Mouse (Mus musculus): ENCODE results near the gene Il20rb. TPM values are rescaled to one million over a fixed set of nuclear protein-coding genes. Genes with fewer than 3 reads are reported as not detected.
A peak's percentile ranks its signal among the peaks of the same experiment; 100 is the strongest.

Gene Il20rb
- total and polyA plus RNA-seq, 2 experiments from 2014 or later, result 1.4 to 1.7 TPM

- H3K9ac ChIP-seq (replicated peaks; ENCODE audit: low read depth, low read length), result no peak overlapping the region
- TF ChIP-seq CTCF (IDR thresholded peaks at IDR 0.05; ENCODE audit: low read depth), result no peak
- no peak for TF ChIP-seq EP300 (IDR thresholded peaks at IDR 0.05; ENCODE audit: low read depth)
- H3K27me3 ChIP-seq (ENCODE audit: control insufficient read depth, insufficient read depth, low read length), result no peaks in the 10 kb centered on the region
- H3K4me1 ChIP-seq (ENCODE audit: control insufficient read depth, insufficient read depth), result no peaks in the 10 kb centered on the region
- H3K9me3 ChIP-seq (replicated peaks; ENCODE audit: control insufficient read depth, low read length), result no peaks in the 10 kb centered on the region
- 72% methylated on average over 5 of the region's 5 CpGs for WGBS
- no peaks in the 10 kb centered on the region for H3K36me3 ChIP-seq (replicated peaks; ENCODE audit: control insufficient read depth, insufficient read depth, low read length)
- H3K4me3 ChIP-seq (ENCODE audit: low read depth, low read length), result no peak overlapping the region
- no peak for DNase-seq (ENCODE audit: low spot score)
- no peak overlapping the region for H3K4me2 ChIP-seq (ENCODE audit: low read depth, low read length)
- H3K27ac ChIP-seq (ENCODE audit: low read depth), result no peak overlapping the region
- ATAC-seq (ENCODE audit: insufficient read depth, low read depth), result no peak
Observed at GRCm38 (mm10) chr9:100483318-100483717, 3.3 kb downstream of the Il20rb start.

GRCm38 (mm10) chr9:100481626-100482025 lies 5.0 kb downstream of the Il20rb start:
- ATAC-seq (ENCODE audit: insufficient read depth, low read depth) (no peak), DNase-seq (ENCODE audit: low spot score) (no peak)
- WGBS, result 60% methylated on average over 6 of the region's 6 CpGs
- no peak overlapping the region for H3K9ac ChIP-seq (replicated peaks; ENCODE audit: low read depth, low read length)
- no peak overlapping the region for H3K4me2 ChIP-seq (ENCODE audit: low read depth, low read length)
- no peaks in the 10 kb centered on the region for H3K4me1 ChIP-seq (ENCODE audit: control insufficient read depth, insufficient read depth)
- no peaks in the 10 kb centered on the region for H3K36me3 ChIP-seq (replicated peaks; ENCODE audit: control insufficient read depth, insufficient read depth, low read length)
- H3K4me3 ChIP-seq (ENCODE audit: low read depth, low read length), result no peak overlapping the region
- H3K27ac ChIP-seq (ENCODE audit: low read depth), result no peak overlapping the region
- peaks cover 5% of the 10 kb centered on the region for H3K9me3 ChIP-seq (replicated peaks; ENCODE audit: control insufficient read depth, low read length)
- TF ChIP-seq EP300 (IDR thresholded peaks at IDR 0.05; ENCODE audit: low read depth) (no peak), CTCF (IDR thresholded peaks at IDR 0.05; ENCODE audit: low read depth) (no peak)
- no peaks in the 10 kb centered on the region for H3K27me3 ChIP-seq (ENCODE audit: control insufficient read depth, insufficient read depth, low read length)

- no peaks in the 10 kb centered on the region for H3K4me1 ChIP-seq (ENCODE audit: control insufficient read depth, insufficient read depth)
- H3K36me3 ChIP-seq (replicated peaks; ENCODE audit: control insufficient read depth, insufficient read depth, low read length), result no peaks in the 10 kb centered on the region
- H3K27ac ChIP-seq (ENCODE audit: low read depth), result no peak overlapping the region
- H3K9ac ChIP-seq (replicated peaks; ENCODE audit: low read depth, low read length), result no peak overlapping the region
- no peaks in the 10 kb centered on the region for H3K27me3 ChIP-seq (ENCODE audit: control insufficient read depth, insufficient read depth, low read length)
- TF ChIP-seq CTCF (IDR thresholded peaks at IDR 0.05; ENCODE audit: low read depth) (no peak), EP300 (IDR thresholded peaks at IDR 0.05; ENCODE audit: low read depth) (no peak)
- no peak overlapping the region for H3K4me2 ChIP-seq (ENCODE audit: low read depth, low read length)
- DNase-seq (ENCODE audit: low spot score) (no peak), ATAC-seq (ENCODE audit: insufficient read depth, low read depth) (no peak)
- H3K4me3 ChIP-seq (ENCODE audit: low read depth, low read length), result no peak overlapping the region
- WGBS, result 86% methylated on average over 1 of the region's 1 CpGs
- H3K9me3 ChIP-seq (replicated peaks; ENCODE audit: control insufficient read depth, low read length), result peaks cover 8% of the 10 kb centered on the region
Observed at GRCm38 (mm10) chr9:100474056-100474455, 12.5 kb downstream of the Il20rb start.

GRCm38 (mm10) chr9:100473361-100473760 lies 13.2 kb downstream of the Il20rb start:
- Histone ChIP-seq H3K4me1 (ENCODE audit: control insufficient read depth, insufficient read depth) (no peaks in the 10 kb centered on the region), H3K36me3 (replicated peaks; ENCODE audit: control insufficient read depth, insufficient read depth, low read length) (no peaks in the 10 kb centered on the region), H3K4me3 (ENCODE audit: low read depth, low read length) (no peak overlapping the region), H3K9me3 (replicated peaks; ENCODE audit: control insufficient read depth, low read length) (peaks cover 8% of the 10 kb centered on the region), H3K27ac (ENCODE audit: low read depth) (no peak overlapping the region), H3K9ac (replicated peaks; ENCODE audit: low read depth, low read length) (no peak overlapping the region), H3K4me2 (ENCODE audit: low read depth, low read length) (no peak overlapping the region), H3K27me3 (ENCODE audit: control insufficient read depth, insufficient read depth, low read length) (no peaks in the 10 kb centered on the region)
- ATAC-seq (ENCODE audit: insufficient read depth, low read depth) (no peak), DNase-seq (ENCODE audit: low spot score) (no peak)
- WGBS, result 75% methylated on average over 6 of the region's 6 CpGs
- TF ChIP-seq CTCF (IDR thresholded peaks at IDR 0.05; ENCODE audit: low read depth) (no peak), EP300 (IDR thresholded peaks at IDR 0.05; ENCODE audit: low read depth) (no peak)

- peaks cover 8% of the 10 kb centered on the region for H3K9me3 ChIP-seq (replicated peaks; ENCODE audit: control insufficient read depth, low read length)
- ATAC-seq (ENCODE audit: insufficient read depth, low read depth) (no peak), DNase-seq (ENCODE audit: low spot score) (no peak)
- H3K27ac ChIP-seq (ENCODE audit: low read depth), result no peak overlapping the region
- H3K36me3 ChIP-seq (replicated peaks; ENCODE audit: control insufficient read depth, insufficient read depth, low read length), result no peaks in the 10 kb centered on the region
- no peak overlapping the region for H3K4me3 ChIP-seq (ENCODE audit: low read depth, low read length)
- H3K9ac ChIP-seq (replicated peaks; ENCODE audit: low read depth, low read length), result no peak overlapping the region
- no peaks in the 10 kb centered on the region for H3K27me3 ChIP-seq (ENCODE audit: control insufficient read depth, insufficient read depth, low read length)
- TF ChIP-seq EP300 (IDR thresholded peaks at IDR 0.05; ENCODE audit: low read depth) (no peak), CTCF (IDR thresholded peaks at IDR 0.05; ENCODE audit: low read depth) (no peak)
- 90% methylated on average over 8 of the region's 8 CpGs for WGBS
- H3K4me1 ChIP-seq (ENCODE audit: control insufficient read depth, insufficient read depth), result no peaks in the 10 kb centered on the region
- H3K4me2 ChIP-seq (ENCODE audit: low read depth, low read length), result no peak overlapping the region
Observed at GRCm38 (mm10) chr9:100472931-100473330, 13.7 kb downstream of the Il20rb start.

GRCm38 (mm10) chr9:100471605-100471953 lies 15.0 kb downstream of the Il20rb start:
- Histone ChIP-seq H3K27me3 (ENCODE audit: control insufficient read depth, insufficient read depth, low read length) (no peaks in the 10 kb centered on the region), H3K9ac (replicated peaks; ENCODE audit: low read depth, low read length) (no peak overlapping the region), H3K4me1 (ENCODE audit: control insufficient read depth, insufficient read depth) (peaks cover 10% of the 10 kb centered on the region), H3K36me3 (replicated peaks; ENCODE audit: control insufficient read depth, insufficient read depth, low read length) (no peaks in the 10 kb centered on the region), H3K27ac (ENCODE audit: low read depth) (0 out of 2 replicates have a peak overlapping the region, but pooled peaks have one; percentile 4), H3K4me3 (ENCODE audit: low read depth, low read length) (no peak overlapping the region), H3K9me3 (replicated peaks; ENCODE audit: control insufficient read depth, low read length) (peaks cover 3% of the 10 kb centered on the region), H3K4me2 (ENCODE audit: low read depth, low read length) (no peak overlapping the region)
- 50% methylated on average over 4 of the region's 4 CpGs for WGBS
- DNase-seq (ENCODE audit: low spot score) (no peak), ATAC-seq (ENCODE audit: insufficient read depth, low read depth) (no peak)
- TF ChIP-seq EP300 (IDR thresholded peaks at IDR 0.05; ENCODE audit: low read depth), result no peak
- TF ChIP-seq CTCF (IDR thresholded peaks at IDR 0.05; ENCODE audit: low read depth), result no peak
